Mouse (Mus musculus) layer of hippocampus, adult 6 months (tissue): ENCODE data around the gene Chrm1. TPM values are rescaled to one million over a fixed set of nuclear protein-coding genes. Genes with fewer than 3 reads are reported as not detected.

ENCODE experiments used
- long read RNA-seq, 2 experiments: library from polyadenylated mRNA; unstranded; transcript quantifications; one replicate each; pipeline ENCODE4 v2.0.0; 2019 to 2020
- polyA plus RNA-seq: library from polyadenylated mRNA; unstranded; fragments of <200 nt; fragmentation: Nextera tagmentation; gene quantifications from 2 replicates; pipeline ENCODE4 v1.2.3, GENCODE M21; 2021

Chrm1 gene
- polyA plus RNA-seq, result 58.8 and 86.9 TPM in 2 replicates
- long read RNA-seq, experiment 1, full-length matches to known transcripts, result 16 of 82 reads
- long read RNA-seq, experiment 1, partial matches to known transcripts, result 0 of 82 reads
- long read RNA-seq, experiment 1, other reads (novel, unspliced or antisense), result 66 of 82 reads
- long read RNA-seq, experiment 2, full-length matches to known transcripts, result 110 of 173 reads
- long read RNA-seq, experiment 2, partial matches to known transcripts, result 44 of 173 reads
- long read RNA-seq, experiment 2, other reads (novel, unspliced or antisense), result 19 of 173 reads

DNA sequence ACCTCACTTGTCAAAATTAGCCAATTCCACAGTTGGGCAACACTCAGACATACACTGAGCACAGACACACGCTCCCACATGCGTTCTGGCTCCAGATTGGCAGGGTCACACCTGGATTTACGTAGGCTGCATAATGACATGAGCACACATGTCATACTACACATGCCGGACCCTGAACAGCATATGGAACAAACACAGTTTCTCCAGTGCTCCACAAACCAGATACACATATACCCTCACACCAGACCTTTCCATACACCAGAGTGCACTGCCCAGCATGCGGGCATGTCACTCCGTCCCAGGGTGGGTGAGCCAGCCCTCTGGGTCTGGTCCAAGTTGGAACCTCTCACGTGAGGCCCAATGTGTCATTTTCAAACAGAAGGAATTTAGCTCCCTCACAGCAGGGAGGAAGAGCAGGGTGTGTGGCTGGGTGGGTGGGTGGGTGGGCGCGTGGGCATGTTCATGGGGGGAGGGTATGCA is at the start of gene Chrm1:
Gene Chrm1 (plus strand): TSS at position 430 of the 480 bp plus-strand sequence.

GRCm38 (mm10) chr19:8617904-8618303 is 45.7 kb upstream of the Chrm1 start, which contains the start of gene Slc22a6:
Slc22a6 (plus strand) TSS chr19:8618039.

DNA sequence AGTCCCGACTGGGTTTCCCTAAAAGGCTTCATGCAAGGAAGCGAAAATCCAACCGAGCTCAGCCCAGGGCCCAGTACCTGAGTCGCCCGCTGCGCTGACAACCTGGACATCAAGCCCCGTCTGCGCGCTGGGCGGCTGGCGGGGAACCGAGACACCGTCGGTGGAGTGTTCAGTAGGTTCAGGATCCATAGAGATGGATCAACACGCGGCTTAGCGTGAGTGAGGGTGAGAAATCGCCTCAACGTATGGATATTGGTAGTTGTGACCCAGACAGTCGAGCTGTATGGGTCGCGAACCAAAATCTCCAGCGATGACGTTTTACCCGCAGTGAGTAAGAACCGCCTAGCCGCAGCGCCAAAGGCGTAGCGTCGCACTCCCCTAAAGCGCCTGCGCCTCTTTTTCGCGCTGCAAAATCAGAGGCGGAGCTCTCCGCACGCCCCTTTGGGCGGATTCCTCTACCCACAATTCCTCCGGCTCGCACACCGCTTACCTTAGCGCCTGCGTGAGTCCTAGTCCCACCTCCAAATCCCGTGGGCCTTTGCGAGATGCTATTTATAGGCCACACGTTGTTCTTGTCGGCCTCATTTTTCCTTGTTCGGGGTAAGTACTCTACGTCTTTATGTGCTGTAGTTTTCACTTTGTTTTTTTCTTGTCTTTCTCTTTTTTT is 59.5 kb downstream of the Chrm1 start, which contains the start of gene Slc3a2:
Gene Slc3a2 (minus strand): TSS at position 463 of the 667 bp plus-strand sequence.

Other genes with a start within 250 kb of the Chrm1 start
- gene Slc22a8, start 72.5 kb upstream of the Chrm1 start, polyA plus RNA-seq, result 8.6 and 10.4 TPM in 2 replicates
- gene Slc22a6, start 45.8 kb upstream of the Chrm1 start, polyA plus RNA-seq, result 0.43 and 1.1 TPM in 2 replicates
- 194 and 203 TPM in 2 replicates for gene Slc3a2, start 59.6 kb downstream of the Chrm1 start, polyA plus RNA-seq
- gene Wdr74, start 72.0 kb downstream of the Chrm1 start, polyA plus RNA-seq, result 60.1 and 61.7 TPM in 2 replicates
- gene 1700092M07Rik, start 76.9 kb downstream of the Chrm1 start, polyA plus RNA-seq, result 0.38 TPM in 1 of 2 replicates, not detected in the other
- 27.4 and 27.8 TPM in 2 replicates for gene Stx5a, start 77.6 kb downstream of the Chrm1 start, polyA plus RNA-seq
- 29.6 and 30.3 TPM in 2 replicates for gene Nxf1, start 93.3 kb downstream of the Chrm1 start, polyA plus RNA-seq
- 260 and 276 TPM in 2 replicates for gene Tmem223, start 107.2 kb downstream of the Chrm1 start, polyA plus RNA-seq
- gene Tmem179b, start 110.7 kb downstream of the Chrm1 start, polyA plus RNA-seq, result 34.5 and 40.0 TPM in 2 replicates
- gene Taf6l, start 122.6 kb downstream of the Chrm1 start, polyA plus RNA-seq, result 14.4 and 16.9 TPM in 2 replicates
- gene Polr2g, start 134.8 kb downstream of the Chrm1 start, polyA plus RNA-seq, result 237 and 259 TPM in 2 replicates
- 1.8 and 2.2 TPM in 2 replicates for gene Zbtb3, start 138.8 kb downstream of the Chrm1 start, polyA plus RNA-seq
- 16.3 and 23.9 TPM in 2 replicates for gene Ttc9c, start 155.5 kb downstream of the Chrm1 start, polyA plus RNA-seq
- 6.1 and 6.8 TPM in 2 replicates for gene Hnrnpul2, start 156.2 kb downstream of the Chrm1 start, polyA plus RNA-seq
- not detected in 2 replicates for gene AC129217.1, start 166.0 kb downstream of the Chrm1 start, polyA plus RNA-seq
- 90.2 and 97.4 TPM in 2 replicates for gene Bscl2, start 173.7 kb downstream of the Chrm1 start, polyA plus RNA-seq
- 238 and 326 TPM in 2 replicates for gene Gng3, start 175.4 kb downstream of the Chrm1 start, polyA plus RNA-seq
- gene Lrrn4cl, start 187.0 kb downstream of the Chrm1 start, polyA plus RNA-seq, result 0.16 and 0.25 TPM in 2 replicates
- 153 and 176 TPM in 2 replicates for gene Ubxn1, start 207.7 kb downstream of the Chrm1 start, polyA plus RNA-seq
- gene Uqcc3, start 217.1 kb downstream of the Chrm1 start, polyA plus RNA-seq, result 71.6 and 77.0 TPM in 2 replicates
- gene Lbhd1, start 219.9 kb downstream of the Chrm1 start, polyA plus RNA-seq, result 3.7 and 5.7 TPM in 2 replicates
- gene Gm49403, start 220.1 kb downstream of the Chrm1 start, polyA plus RNA-seq, result not detected in 2 replicates
- gene 1810009A15Rik, start 225.1 kb downstream of the Chrm1 start, polyA plus RNA-seq, result 77.9 and 90.8 TPM in 2 replicates
- gene Gm49416, start 225.1 kb downstream of the Chrm1 start, polyA plus RNA-seq, result 4.9 and 10.5 TPM in 2 replicates
- gene Ints5, start 229.2 kb downstream of the Chrm1 start, polyA plus RNA-seq, result 6.6 and 8.1 TPM in 2 replicates
- 20.4 and 22.5 TPM in 2 replicates for gene Ganab, start 234.3 kb downstream of the Chrm1 start, polyA plus RNA-seq